Mouse (Mus musculus): ENCODE results near the gene 4932438A13Rik. TPM values are rescaled to one million over a fixed set of nuclear protein-coding genes. Genes with fewer than 3 reads are reported as not detected.

Gene 4932438A13Rik
- polyA plus RNA-seq, 1 experiment from 2014 or later, result 44.4 TPM

- H3K27me3 ChIP-seq (ENCODE audit: control insufficient read depth, insufficient read depth, low read length), result no peaks in the 10 kb centered on the region
- ATAC-seq (ENCODE audit: insufficient read depth, low FRiP score, low TSS enrichment), result no peak
- no peak overlapping the region for H3K4me3 ChIP-seq (ENCODE audit: low read depth, low read length)
- no peak overlapping the region for H3K9ac ChIP-seq (ENCODE audit: low read length)
- H3K4me1 ChIP-seq (ENCODE audit: control insufficient read depth, insufficient read depth, low read length), result peaks cover 6% of the 10 kb centered on the region; the same call in 1 of the 2 replicates
- no peaks in the 10 kb centered on the region for H3K9me3 ChIP-seq (ENCODE audit: control insufficient read depth, low read length)
- no peaks in the 10 kb centered on the region for H3K36me3 ChIP-seq (ENCODE audit: control insufficient read depth, insufficient read depth, low read length)
- no peak overlapping the region for H3K27ac ChIP-seq (ENCODE audit: low read depth, low read length)
- no peak for DNase-seq (ENCODE audit: low spot score)
- no peak overlapping the region for H3K4me2 ChIP-seq (ENCODE audit: low read depth)
- 98% methylated on average over 4 of the region's 4 CpGs for WGBS
Measured at GRCm38 (mm10) chr3:36864466-36864865, 1.6 kb downstream of the 4932438A13Rik start.

- ATAC-seq (ENCODE audit: insufficient read depth, low FRiP score, low TSS enrichment) (no peak), DNase-seq (ENCODE audit: low spot score) (no peak)
- Histone ChIP-seq H3K9me3 (ENCODE audit: control insufficient read depth, low read length) (no peaks in the 10 kb centered on the region), H3K27ac (ENCODE audit: low read depth, low read length) (no peak overlapping the region), H3K4me1 (ENCODE audit: control insufficient read depth, insufficient read depth, low read length) (no peaks in the 10 kb centered on the region), H3K4me2 (ENCODE audit: low read depth) (no peak overlapping the region), H3K9ac (ENCODE audit: low read length) (no peak overlapping the region), H3K27me3 (ENCODE audit: control insufficient read depth, insufficient read depth, low read length) (no peaks in the 10 kb centered on the region), H3K4me3 (ENCODE audit: low read depth, low read length) (no peak overlapping the region), H3K36me3 (ENCODE audit: control insufficient read depth, insufficient read depth, low read length) (no peaks in the 10 kb centered on the region; the same call in 1 of the 2 replicates)
- 97% methylated on average over 3 of the region's 3 CpGs for WGBS
Measured at GRCm38 (mm10) chr3:36905372-36905771, 42.5 kb downstream of the 4932438A13Rik start.

GRCm38 (mm10) chr3:36917832-36918231 is 54.9 kb downstream of the 4932438A13Rik start:
- DNase-seq (ENCODE audit: low spot score) (no peak), ATAC-seq (ENCODE audit: insufficient read depth, low FRiP score, low TSS enrichment) (no peak)
- no peak overlapping the region for H3K27ac ChIP-seq (ENCODE audit: low read depth, low read length)
- no peak overlapping the region for H3K4me3 ChIP-seq (ENCODE audit: low read depth, low read length)
- no peak overlapping the region for H3K4me2 ChIP-seq (ENCODE audit: low read depth)
- H3K9me3 ChIP-seq (ENCODE audit: control insufficient read depth, low read length), result no peaks in the 10 kb centered on the region
- H3K4me1 ChIP-seq (ENCODE audit: control insufficient read depth, insufficient read depth, low read length), result no peaks in the 10 kb centered on the region
- H3K9ac ChIP-seq (ENCODE audit: low read length), result no peak overlapping the region
- WGBS, result 87% methylated on average over 2 of the region's 2 CpGs
- H3K27me3 ChIP-seq (ENCODE audit: control insufficient read depth, insufficient read depth, low read length), result no peaks in the 10 kb centered on the region
- no peaks in the 10 kb centered on the region for H3K36me3 ChIP-seq (ENCODE audit: control insufficient read depth, insufficient read depth, low read length)

GRCm38 (mm10) chr3:36918322-36918721 is 55.4 kb downstream of the 4932438A13Rik start:
- Histone ChIP-seq H3K4me2 (ENCODE audit: low read depth) (no peak overlapping the region), H3K27me3 (ENCODE audit: control insufficient read depth, insufficient read depth, low read length) (no peaks in the 10 kb centered on the region), H3K4me3 (ENCODE audit: low read depth, low read length) (no peak overlapping the region), H3K9ac (ENCODE audit: low read length) (no peak overlapping the region), H3K9me3 (ENCODE audit: control insufficient read depth, low read length) (no peaks in the 10 kb centered on the region), H3K36me3 (ENCODE audit: control insufficient read depth, insufficient read depth, low read length) (no peaks in the 10 kb centered on the region), H3K4me1 (ENCODE audit: control insufficient read depth, insufficient read depth, low read length) (no peaks in the 10 kb centered on the region), H3K27ac (ENCODE audit: low read depth, low read length) (no peak overlapping the region)
- WGBS, result 93% methylated on average over 4 of the region's 4 CpGs
- DNase-seq (ENCODE audit: low spot score), result no peak
- ATAC-seq (ENCODE audit: insufficient read depth, low FRiP score, low TSS enrichment), result no peak

GRCm38 (mm10) chr3:36941572-36941971 is 78.7 kb downstream of the 4932438A13Rik start:
- Histone ChIP-seq H3K9me3 (ENCODE audit: control insufficient read depth, low read length) (no peaks in the 10 kb centered on the region), H3K27ac (ENCODE audit: low read depth, low read length) (no peak overlapping the region), H3K36me3 (ENCODE audit: control insufficient read depth, insufficient read depth, low read length) (no peaks in the 10 kb centered on the region), H3K4me3 (ENCODE audit: low read depth, low read length) (no peak overlapping the region), H3K9ac (ENCODE audit: low read length) (no peak overlapping the region), H3K4me2 (ENCODE audit: low read depth) (no peak overlapping the region), H3K4me1 (ENCODE audit: control insufficient read depth, insufficient read depth, low read length) (no peaks in the 10 kb centered on the region), H3K27me3 (ENCODE audit: control insufficient read depth, insufficient read depth, low read length) (no peaks in the 10 kb centered on the region)
- DNase-seq (ENCODE audit: low spot score), result no peak
- ATAC-seq (ENCODE audit: insufficient read depth, low FRiP score, low TSS enrichment), result no peak
- 17% methylated on average over 5 of the region's 5 CpGs for WGBS

GRCm38 (mm10) chr3:36942108-36942507 is 79.2 kb downstream of the 4932438A13Rik start:
- Histone ChIP-seq H3K36me3 (ENCODE audit: control insufficient read depth, insufficient read depth, low read length) (no peaks in the 10 kb centered on the region), H3K9me3 (ENCODE audit: control insufficient read depth, low read length) (no peaks in the 10 kb centered on the region), H3K4me3 (ENCODE audit: low read depth, low read length) (no peak overlapping the region), H3K4me2 (ENCODE audit: low read depth) (no peak overlapping the region), H3K27me3 (ENCODE audit: control insufficient read depth, insufficient read depth, low read length) (no peaks in the 10 kb centered on the region), H3K27ac (ENCODE audit: low read depth, low read length) (no peak overlapping the region), H3K4me1 (ENCODE audit: control insufficient read depth, insufficient read depth, low read length) (no peaks in the 10 kb centered on the region), H3K9ac (ENCODE audit: low read length) (no peak overlapping the region)
- DNase-seq (ENCODE audit: low spot score) (no peak), ATAC-seq (ENCODE audit: insufficient read depth, low FRiP score, low TSS enrichment) (no peak)
- 83% methylated on average over 6 of the region's 6 CpGs for WGBS

GRCm38 (mm10) chr3:36943706-36944105 is 80.8 kb downstream of the 4932438A13Rik start:
- H3K9me3 ChIP-seq (ENCODE audit: control insufficient read depth, low read length), result no peaks in the 10 kb centered on the region
- H3K4me2 ChIP-seq (ENCODE audit: low read depth), result no peak overlapping the region
- H3K36me3 ChIP-seq (ENCODE audit: control insufficient read depth, insufficient read depth, low read length), result no peaks in the 10 kb centered on the region
- ATAC-seq (ENCODE audit: insufficient read depth, low FRiP score, low TSS enrichment) (no peak), DNase-seq (ENCODE audit: low spot score) (no peak)
- no peak overlapping the region for H3K27ac ChIP-seq (ENCODE audit: low read depth, low read length)
- no peak overlapping the region for H3K4me3 ChIP-seq (ENCODE audit: low read depth, low read length)
- no peaks in the 10 kb centered on the region for H3K27me3 ChIP-seq (ENCODE audit: control insufficient read depth, insufficient read depth, low read length)
- no peak overlapping the region for H3K9ac ChIP-seq (ENCODE audit: low read length)
- H3K4me1 ChIP-seq (ENCODE audit: control insufficient read depth, insufficient read depth, low read length), result no peaks in the 10 kb centered on the region

GRCm38 (mm10) chr3:37037979-37038378 is 175.1 kb downstream of the 4932438A13Rik start:
- H3K36me3 ChIP-seq (ENCODE audit: control insufficient read depth, insufficient read depth, low read length), result no peaks in the 10 kb centered on the region
- no peaks in the 10 kb centered on the region for H3K9me3 ChIP-seq (ENCODE audit: control insufficient read depth, low read length)
- H3K27ac ChIP-seq (ENCODE audit: low read depth, low read length), result no peak overlapping the region
- no peaks in the 10 kb centered on the region for H3K4me1 ChIP-seq (ENCODE audit: control insufficient read depth, insufficient read depth, low read length)
- H3K4me2 ChIP-seq (ENCODE audit: low read depth), result no peak overlapping the region
- ATAC-seq (ENCODE audit: insufficient read depth, low FRiP score, low TSS enrichment) (no peak), DNase-seq (ENCODE audit: low spot score) (no peak)
- WGBS, result 96% methylated on average over 2 of the region's 2 CpGs
- no peak overlapping the region for H3K4me3 ChIP-seq (ENCODE audit: low read depth, low read length)
- H3K9ac ChIP-seq (ENCODE audit: low read length), result no peak overlapping the region
- H3K27me3 ChIP-seq (ENCODE audit: control insufficient read depth, insufficient read depth, low read length), result no peaks in the 10 kb centered on the region

- Histone ChIP-seq H3K36me3 (ENCODE audit: control insufficient read depth, insufficient read depth, low read length) (no peaks in the 10 kb centered on the region), H3K4me2 (ENCODE audit: low read depth) (no peak overlapping the region), H3K4me1 (ENCODE audit: control insufficient read depth, insufficient read depth, low read length) (no peaks in the 10 kb centered on the region), H3K9ac (ENCODE audit: low read length) (no peak overlapping the region), H3K27ac (ENCODE audit: low read depth, low read length) (no peak overlapping the region), H3K27me3 (ENCODE audit: control insufficient read depth, insufficient read depth, low read length) (no peaks in the 10 kb centered on the region), H3K9me3 (ENCODE audit: control insufficient read depth, low read length) (no peaks in the 10 kb centered on the region), H3K4me3 (ENCODE audit: low read depth, low read length) (no peak overlapping the region)
- ATAC-seq (ENCODE audit: insufficient read depth, low FRiP score, low TSS enrichment) (no peak), DNase-seq (ENCODE audit: low spot score) (no peak)
Measured at GRCm38 (mm10) chr3:37039811-37040210, 176.9 kb downstream of the 4932438A13Rik start.

All from neural tube, embryonic 11.5 days (tissue).